Mouse (Mus musculus): ENCODE measurements around the gene Copz2.
"Not testable (repeated sequence)": the region's sequence is repeated elsewhere in the genome, so short reads cannot be mapped to it uniquely, and the experiment has no call there.

Gene Copz2

GRCm38 (mm10) chr11:96849681-96850467, at the start of gene Copz2:
Gene Copz2, plus strand, starts transcription at chr11:96849870.
- in situ Hi-C loops (cut with MboI, MseI) = loop anchor here in 1 of 2 experiments (25.0 kb wide), 1 partner anchor 1262 kb away; no protein-coding TSS in a partner anchor

GRCm38 (mm10) chr11:96805606-96806005, 44.1 kb upstream of the Copz2 start:
- in situ Hi-C loops (cut with MboI, MseI) = no loop called here

GRCm38 (mm10) chr11:96808066-96808465, 41.6 kb upstream of the Copz2 start:
- in situ Hi-C loops (cut with MboI, MseI) = no loop called here

- in situ Hi-C loops (cut with MboI, MseI) = no loop called here
Measured at GRCm38 (mm10) chr11:96809562-96810235, 40.0 kb upstream of the Copz2 start.

GRCm38 (mm10) chr11:96811188-96811587, 38.5 kb upstream of the Copz2 start:
- in situ Hi-C loops (cut with MboI, MseI) = not testable (repeated sequence)

GRCm38 (mm10) chr11:96813455-96813854, 36.2 kb upstream of the Copz2 start:
- in situ Hi-C loops (cut with MboI, MseI) = no loop called here

GRCm38 (mm10) chr11:96813920-96814319, 35.8 kb upstream of the Copz2 start:
- in situ Hi-C loops (cut with MboI, MseI) = no loop called here

GRCm38 (mm10) chr11:96814443-96814842, 35.2 kb upstream of the Copz2 start:
- in situ Hi-C loops (cut with MboI, MseI) = no loop called here

- in situ Hi-C loops (cut with MboI, MseI) = no loop called here
Measured at GRCm38 (mm10) chr11:96815895-96816294, 33.8 kb upstream of the Copz2 start.

- in situ Hi-C loops (cut with MboI, MseI) = no loop called here
Measured at GRCm38 (mm10) chr11:96816494-96816893, 33.2 kb upstream of the Copz2 start.

- in situ Hi-C loops (cut with MboI, MseI) = no loop called here
Measured at GRCm38 (mm10) chr11:96816979-96817378, 32.7 kb upstream of the Copz2 start.

GRCm38 (mm10) chr11:96818128-96818710, 31.5 kb upstream of the Copz2 start:
- in situ Hi-C loops (cut with MboI, MseI) = no loop called here

- in situ Hi-C loops (cut with MboI, MseI) = no loop called here
Measured at GRCm38 (mm10) chr11:96821956-96822355, 27.7 kb upstream of the Copz2 start.

- in situ Hi-C loops (cut with MboI, MseI) = no loop called here
Measured at GRCm38 (mm10) chr11:96822675-96823470, 26.8 kb upstream of the Copz2 start.

- in situ Hi-C loops (cut with MboI, MseI) = no loop called here
Measured at GRCm38 (mm10) chr11:96823471-96823837, 26.2 kb upstream of the Copz2 start.

- in situ Hi-C loops (cut with MboI, MseI) = no loop called here
Measured at GRCm38 (mm10) chr11:96823880-96824782, 25.5 kb upstream of the Copz2 start.

- in situ Hi-C loops (cut with MboI, MseI) = loop anchor here in 1 of 2 experiments (25.0 kb wide), 1 partner anchor 1287 kb away; no protein-coding TSS in a partner anchor
Measured at GRCm38 (mm10) chr11:96824783-96825495, 24.7 kb upstream of the Copz2 start.

GRCm38 (mm10) chr11:96826481-96826880, 23.2 kb upstream of the Copz2 start:
- in situ Hi-C loops (cut with MboI, MseI) = loop anchor here in 1 of 2 experiments (25.0 kb wide), 1 partner anchor 1286 kb away; no protein-coding TSS in a partner anchor

GRCm38 (mm10) chr11:96827062-96827581, 22.5 kb upstream of the Copz2 start:
- in situ Hi-C loops (cut with MboI, MseI) = loop anchor here in 1 of 2 experiments (25.0 kb wide), 1 partner anchor 1285 kb away; no protein-coding TSS in a partner anchor
